Mouse (Mus musculus): ENCODE data around the gene Fam118b.

Gene Fam118b

GRCm38 (mm10) chr9:35198351-35198750, 69.3 kb downstream of the Fam118b start:
- DNase-seq (ENCODE audit: low spot score): no peak

GRCm38 (mm10) chr9:35197625-35198024, 70.0 kb downstream of the Fam118b start:
- no peak for DNase-seq (ENCODE audit: low spot score)

GRCm38 (mm10) chr9:35194048-35194447, 73.6 kb downstream of the Fam118b start:
- DNase-seq (ENCODE audit: low spot score): no peak

- DNase-seq (ENCODE audit: low spot score): no peak
These were observed 74.5 kb downstream of the Fam118b start for GRCm38 (mm10) chr9:35192983-35193542.

- no peak for DNase-seq (ENCODE audit: low spot score)
These were observed 78.9 kb downstream of the Fam118b start for GRCm38 (mm10) chr9:35188700-35189099.

GRCm38 (mm10) chr9:35187351-35187903, 80.2 kb downstream of the Fam118b start:
- DNase-seq (ENCODE audit: low spot score): no peak

- no peak for DNase-seq (ENCODE audit: low spot score)
These were observed 81.2 kb downstream of the Fam118b start for GRCm38 (mm10) chr9:35186430-35186829.

- DNase-seq (ENCODE audit: low spot score): no peak
These were observed 84.2 kb downstream of the Fam118b start for GRCm38 (mm10) chr9:35183359-35183758.

GRCm38 (mm10) chr9:35182832-35183231, 84.8 kb downstream of the Fam118b start:
- DNase-seq (ENCODE audit: low spot score): no peak

GRCm38 (mm10) chr9:35176124-35176659, 91.4 kb downstream of the Fam118b start:
- no peak for DNase-seq (ENCODE audit: low spot score)

GRCm38 (mm10) chr9:35175251-35176123, 92.1 kb downstream of the Fam118b start, which contains the start of gene Dcps:
Gene Dcps, minus strand, starts transcription at chr9:35176061.
- DNase-seq (ENCODE audit: low spot score): peak; percentile 98

GRCm38 (mm10) chr9:35173331-35173730, 94.3 kb downstream of the Fam118b start:
- DNase-seq (ENCODE audit: low spot score): no peak

- no peak for DNase-seq (ENCODE audit: low spot score)
These were observed 97.5 kb downstream of the Fam118b start for GRCm38 (mm10) chr9:35170071-35170470.

Data from embryo, embryonic 10 days (tissue).